ENCODE assay signal across 24 mouse cellular contexts in the genomic region with DNA sequence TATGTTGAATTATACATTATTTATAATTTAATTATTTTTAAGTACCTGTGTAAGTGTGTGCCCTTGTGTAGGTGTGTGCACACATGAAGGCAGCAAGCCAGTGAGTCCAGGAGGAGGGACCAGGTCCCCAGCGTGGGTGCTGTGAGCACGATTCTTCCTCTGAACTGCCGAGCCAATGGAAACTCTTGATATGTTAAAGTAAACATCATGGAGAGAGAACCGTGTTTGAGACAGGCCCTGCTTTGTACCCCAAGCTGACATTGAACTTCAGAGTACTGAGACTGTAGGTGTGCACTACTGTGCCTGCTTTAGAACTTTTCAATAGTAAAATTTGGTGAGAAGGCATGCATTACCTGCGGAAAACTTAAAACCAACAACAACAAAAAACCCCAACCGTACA. TPM values are rescaled to one million over a fixed set of nuclear protein-coding genes. Genes with fewer than 3 reads are reported as not detected.
DNase-seq lines count a peak whose midpoint lies in the region; ATAC-seq and TF ChIP-seq lines count a peak whose summit lies in the region.
"Had no signal": no experiment of that assay in that cellular context is flagged by ENCODE, and none has a peak within 500 bp of the region (broad histone marks: within the 10 kb centered on the region; RNA-seq: fewer than 3 reads in every experiment).

No protein-coding gene starts in this region.

- no peaks in the 10 kb centered on the region for H3K4me1 ChIP-seq in lung, embryonic 15.5 days
- H3K4me1 ChIP-seq in lung, adult 2 months (ENCODE audit: control insufficient read depth, insufficient read depth, low read length), result peaks cover 3% of the 10 kb centered on the region
- H3K4me1 ChIP-seq in liver, embryonic 12.5 days, result peaks cover 24% of the 10 kb centered on the region
- peaks cover 12% of the 10 kb centered on the region; the same call in 1 of the 2 replicates for H3K4me1 ChIP-seq in liver, postnatal 0 days (ENCODE audit: insufficient read depth)
- H3K4me1 ChIP-seq in forebrain, embryonic 16.5 days (replicated peaks; ENCODE audit: control insufficient read depth, insufficient read depth, low read length), result no peaks in the 10 kb centered on the region
- H3K4me1 ChIP-seq: embryonic facial prominence, embryonic 13.5 days; forebrain, embryonic 12.5 days; hindbrain, embryonic 15.5 days had no signal

- no peak overlapping the region for H3K4me2 ChIP-seq in lung, embryonic 15.5 days
- no peak overlapping the region for H3K4me2 ChIP-seq in liver, embryonic 12.5 days
- no peak overlapping the region; the same call in 1 of the 2 replicates for H3K4me2 ChIP-seq in liver, postnatal 0 days (ENCODE audit: low read depth, low read length)
- H3K4me2 ChIP-seq in forebrain, embryonic 16.5 days (ENCODE audit: low read length), result no peak overlapping the region
- H3K4me2 ChIP-seq: embryonic facial prominence, embryonic 13.5 days; forebrain, embryonic 12.5 days; heart, embryonic 13.5 days; hindbrain, embryonic 15.5 days had no signal

- WGBS in lung, embryonic 15.5 days, result 52% methylated on average over 6 of the region's 6 CpGs
- WGBS in lung, adult 2 months, result 65% methylated on average over 6 of the region's 6 CpGs
- WGBS in liver, embryonic 12.5 days (ENCODE audit: insufficient replicate concordance), result 84% methylated on average over 6 of the region's 6 CpGs
- 66% methylated on average over 6 of the region's 6 CpGs for WGBS in liver, postnatal 0 days (ENCODE audit: insufficient replicate concordance)
- WGBS in forebrain, embryonic 16.5 days, result 95% methylated on average over 6 of the region's 6 CpGs

- no peaks in the 10 kb centered on the region for H3K27me3 ChIP-seq in lung, embryonic 15.5 days
- no peaks in the 10 kb centered on the region for H3K27me3 ChIP-seq in liver, embryonic 12.5 days (replicated peaks)
- H3K27me3 ChIP-seq in liver, postnatal 0 days (ENCODE audit: insufficient read depth, low read length), result no peaks in the 10 kb centered on the region
- H3K27me3 ChIP-seq in forebrain, embryonic 16.5 days (replicated peaks; ENCODE audit: control insufficient read depth, insufficient read depth, low read length), result no peaks in the 10 kb centered on the region
- H3K27me3 ChIP-seq: embryonic facial prominence, embryonic 13.5 days; forebrain, embryonic 12.5 days; heart, embryonic 13.5 days; hindbrain, embryonic 15.5 days had no signal

- TF ChIP-seq CTCF in lung, adult 2 months (IDR thresholded peaks at IDR 0.05; ENCODE audit: insufficient read depth, low read length), result no peak
- no peak for TF ChIP-seq CTCF in liver, postnatal 0 days (IDR thresholded peaks at IDR 0.05; ENCODE audit: low read depth)

- no peak overlapping the region for H3K9ac ChIP-seq in lung, embryonic 15.5 days
- no peak overlapping the region for H3K9ac ChIP-seq in liver, embryonic 12.5 days
- no peak overlapping the region for H3K9ac ChIP-seq in liver, postnatal 0 days (replicated peaks)
- H3K9ac ChIP-seq in forebrain, embryonic 16.5 days (replicated peaks; ENCODE audit: low read depth, low read length), result no peak overlapping the region
- H3K9ac ChIP-seq: embryonic facial prominence, embryonic 13.5 days; forebrain, embryonic 12.5 days; forebrain, postnatal 0 days; heart, embryonic 13.5 days; hindbrain, embryonic 15.5 days had no signal

- intact Hi-C loops in left cerebral cortex, postnatal 10 days (cut with DNase I), result no loop called here

- H3K36me3 ChIP-seq in lung, embryonic 15.5 days, result peaks cover 10% of the 10 kb centered on the region; the same call in 1 of the 2 replicates
- H3K36me3 ChIP-seq in liver, embryonic 12.5 days, result peaks cover 74% of the 10 kb centered on the region
- H3K36me3 ChIP-seq in liver, postnatal 0 days (replicated peaks; ENCODE audit: insufficient read depth, low read length), result peaks cover 8% of the 10 kb centered on the region
- no peaks in the 10 kb centered on the region for H3K36me3 ChIP-seq in forebrain, embryonic 16.5 days (ENCODE audit: control insufficient read depth, insufficient read depth)
- H3K36me3 ChIP-seq: hindbrain, embryonic 15.5 days had no signal

- H3K27ac ChIP-seq in lung, embryonic 15.5 days, result no peak overlapping the region
- H3K27ac ChIP-seq in liver, embryonic 12.5 days, result 0 out of 2 replicates have a peak overlapping the region, but pooled peaks have one; percentile 5
- H3K27ac ChIP-seq in liver, postnatal 0 days (ENCODE audit: low read depth), result peak overlapping the region; percentile 88
- H3K27ac ChIP-seq in forebrain, embryonic 16.5 days (ENCODE audit: low read length), result no peak overlapping the region
- H3K27ac ChIP-seq: embryonic facial prominence, embryonic 13.5 days; forebrain, embryonic 12.5 days; gastrocnemius, adult 2 months; heart, embryonic 13.5 days; hindbrain, embryonic 15.5 days had no signal

- H3K4me3 ChIP-seq in lung, embryonic 15.5 days, result no peak overlapping the region
- no peak overlapping the region for H3K4me3 ChIP-seq in lung, adult 2 months (replicated peaks; ENCODE audit: extremely low read depth, low read depth, low read length)
- no peak overlapping the region for H3K4me3 ChIP-seq in liver, embryonic 12.5 days
- H3K4me3 ChIP-seq in liver, postnatal 0 days (ENCODE audit: low read depth, low read length), result no peak overlapping the region
- H3K4me3 ChIP-seq in forebrain, embryonic 16.5 days (replicated peaks; ENCODE audit: low read length), result no peak overlapping the region
- H3K4me3 ChIP-seq: embryonic facial prominence, embryonic 13.5 days; forebrain, embryonic 12.5 days; gastrocnemius, adult 2 months; heart, embryonic 13.5 days; hindbrain, embryonic 15.5 days had no signal

- no peak for TF ChIP-seq EP300 in liver, postnatal 0 days (IDR thresholded peaks at IDR 0.05; ENCODE audit: low read depth)

- TF ChIP-seq POLR2A in lung, adult 2 months (IDR thresholded peaks at IDR 0.05; ENCODE audit: borderline replicate concordance, extremely low read depth, low read depth, low read length), result no peak

- DNase-seq in lung, adult 2 months, result no peak
- no peak for DNase-seq in liver, postnatal 0 days
- DNase-seq in left cerebral cortex, postnatal 10 days (ENCODE audit: extremely low spot score in 1 of 2, low spot score in 2 of 2), result no peak
- no peak for DNase-seq in cerebellum, adult 9-11 months
- DNase-seq: adrenal gland, adult 2 months; adrenal gland, postnatal 36 days; cerebellum, adult 11 months; cerebellum, adult 8-10 months; cerebellum, postnatal 25 days; forebrain, postnatal 0 days; gastrocnemius, adult 2 months; gastrocnemius, postnatal 25 days; heart, postnatal 36 days had no signal

- H3K9me3 ChIP-seq in lung, embryonic 15.5 days, result no peaks in the 10 kb centered on the region
- no peaks in the 10 kb centered on the region for H3K9me3 ChIP-seq in liver, embryonic 12.5 days (replicated peaks)
- H3K9me3 ChIP-seq in liver, postnatal 0 days (ENCODE audit: low read length), result no peaks in the 10 kb centered on the region
- H3K9me3 ChIP-seq in forebrain, embryonic 16.5 days (ENCODE audit: control insufficient read depth, low read length), result no peaks in the 10 kb centered on the region
- H3K9me3 ChIP-seq: embryonic facial prominence, embryonic 13.5 days; forebrain, embryonic 12.5 days; heart, embryonic 13.5 days; hindbrain, embryonic 15.5 days had no signal

- 0 out of 2 replicates have a peak, but pooled peaks have one; percentile 23 for ATAC-seq in lung, embryonic 15.5 days (ENCODE audit: borderline replicate concordance, extremely low read depth, low FRiP score, low TSS enrichment)
- no peak for ATAC-seq in liver, embryonic 12.5 days
- ATAC-seq in liver, postnatal 0 days, result peak; percentile 33
- no peak for ATAC-seq in forebrain, embryonic 16.5 days
- ATAC-seq: forebrain, postnatal 0 days had no signal

RNA-seq across cellular contexts. Expression of a gene that starts 16.4 kb away (rescaled TPM):
- polyA plus RNA-seq in lung, embryonic 15.5 days (2015; fragmentation: Nextera tagmentation; extraction: Ambion mirVana), result 97.4 and 99.8 TPM in 2 replicates
- polyA plus RNA-seq in lung, adult 2 months (2012; rRNA removed), result 69.8 and 96.2 TPM in 2 replicates
- 135 and 142 TPM in 2 replicates for polyA plus RNA-seq in liver, embryonic 12.5 days (2016; fragmentation: Nextera tagmentation; extraction: Ambion mirVana)
- polyA plus RNA-seq in liver, postnatal 0 days (2015; fragmentation: Nextera tagmentation; extraction: Ambion mirVana), result 62.6 and 63.0 TPM in 2 replicates
- 10 to 100 TPM; 34.1 to 36.9 TPM for total RNA-seq in left cerebral cortex, postnatal 10 days (2021)
- 47.8 and 51.0 TPM in 2 replicates for polyA plus RNA-seq in forebrain, embryonic 16.5 days (2015; fragmentation: Nextera tagmentation; extraction: Ambion mirVana)

RNA-seq across cellular contexts. Expression of a gene that starts 25.0 kb away (rescaled TPM):
- not detected in 2 replicates for polyA plus RNA-seq in lung, embryonic 15.5 days (2015; fragmentation: Nextera tagmentation; extraction: Ambion mirVana)
- polyA plus RNA-seq in lung, adult 2 months (2012; rRNA removed), result not detected in 2 replicates
- 0.25 TPM in 1 of 2 replicates, not detected in the other for polyA plus RNA-seq in liver, embryonic 12.5 days (2016; fragmentation: Nextera tagmentation; extraction: Ambion mirVana)
- polyA plus RNA-seq in liver, postnatal 0 days (2015; fragmentation: Nextera tagmentation; extraction: Ambion mirVana), result 0.08 TPM in 1 of 2 replicates, not detected in the other
- not detected for total RNA-seq in left cerebral cortex, postnatal 10 days (2021)
- not detected in 2 replicates for polyA plus RNA-seq in forebrain, embryonic 16.5 days (2015; fragmentation: Nextera tagmentation; extraction: Ambion mirVana)
- total RNA-seq: adrenal gland, adult 2 months; adrenal gland, postnatal 36 days; forebrain, postnatal 0 days; gastrocnemius, adult 2 months; gastrocnemius, postnatal 25 days; granulocyte monocyte progenitor cell, adult 5-6 weeks; heart, adult 8-10 months; heart, postnatal 36 days had no signal
- polyA plus RNA-seq: adrenal gland, adult 2 months; cortical plate, adult 2 months; embryonic facial prominence, embryonic 13.5 days; forebrain, embryonic 12.5 days; forebrain, postnatal 0 days; hindbrain, embryonic 11.5 days; hindbrain, embryonic 15.5 days had no signal

RNA-seq across cellular contexts. Expression of a gene that starts 53.2 kb away (rescaled TPM):
- polyA plus RNA-seq in lung, embryonic 15.5 days (2015; fragmentation: Nextera tagmentation; extraction: Ambion mirVana), result 23.3 and 28.7 TPM in 2 replicates
- 31.6 and 72.3 TPM in 2 replicates for polyA plus RNA-seq in lung, adult 2 months (2012; rRNA removed)
- polyA plus RNA-seq in liver, embryonic 12.5 days (2016; fragmentation: Nextera tagmentation; extraction: Ambion mirVana), result 0.98 and 1.0 TPM in 2 replicates
- 0.20 and 0.22 TPM in 2 replicates for polyA plus RNA-seq in liver, postnatal 0 days (2015; fragmentation: Nextera tagmentation; extraction: Ambion mirVana)
- 10 to 100 TPM; 77.9 to 81.6 TPM for total RNA-seq in left cerebral cortex, postnatal 10 days (2021)
- 8.2 and 10.3 TPM in 2 replicates for polyA plus RNA-seq in forebrain, embryonic 16.5 days (2015; fragmentation: Nextera tagmentation; extraction: Ambion mirVana)

Comparison
In these comparisons a context has a peak if more than half of its experiments do, and no peak if none do; other contexts are left out.
1. ATAC-seq: peak in lung, embryonic 15.5 days (single experiment) and liver, postnatal 0 days (single experiment); none in liver, embryonic 12.5 days (single experiment) and forebrain, embryonic 16.5 days (single experiment).
2. H3K27ac ChIP-seq: peak in liver, embryonic 12.5 days (single experiment) and liver, postnatal 0 days (single experiment); none in lung, embryonic 15.5 days (single experiment) and forebrain, embryonic 16.5 days (single experiment).